Mouse (Mus musculus) heart, postnatal 10 days (tissue): ENCODE data around the gene Fer. TPM values are rescaled to one million over a fixed set of nuclear protein-coding genes. Genes with fewer than 3 reads are reported as not detected.

Experiments used
- DNase-seq, 2 experiments: peaks; one replicate each; pipeline ENCODE4 v3.0.0; 2021
- intact Hi-C: fragments of 180-260 bp; cut with DNase I; formaldehyde crosslinking; loops from one replicate; pipeline ENCODE4 v1.15.1; 2025
- total RNA-seq, 2 experiments: library from RNA; stranded (reverse); gene quantifications; 2 replicates each; pipeline ENCODE4 v1.2.3; 2021

Fer gene
- total RNA-seq, 2 experiments from 2014 or later, result 23.4 to 25.3 TPM

GRCm38 (mm10) chr17:63970939-63971338 lies 108.1 kb downstream of the Fer start:
- DNase-seq, result no peak
- intact Hi-C loops, result no loop called here

GRCm38 (mm10) chr17:63972181-63972580 lies 109.3 kb downstream of the Fer start:
- intact Hi-C loops, result no loop called here
- DNase-seq, result no peak

DNA sequence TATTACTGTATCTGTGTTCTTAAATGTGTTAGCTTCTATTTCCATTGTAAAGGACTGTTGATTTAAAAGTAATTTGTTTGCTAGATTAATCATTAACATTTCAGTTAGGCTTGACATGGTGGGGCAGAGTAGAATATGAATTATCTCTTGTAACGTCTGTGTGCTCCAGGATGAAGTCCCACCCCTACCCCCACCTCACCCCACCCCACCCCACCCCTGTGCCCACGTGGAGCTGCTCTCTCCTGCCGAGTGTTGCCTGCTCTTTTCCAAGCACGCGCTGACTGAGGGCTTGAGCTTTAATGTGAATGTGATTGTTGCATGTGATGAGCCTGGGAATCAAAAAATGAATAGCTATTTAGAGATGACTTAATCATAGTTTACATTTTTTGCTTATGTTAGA lies 110.9 kb downstream of the Fer start:
- no peak for DNase-seq
- intact Hi-C loops, result no loop called here

DNA sequence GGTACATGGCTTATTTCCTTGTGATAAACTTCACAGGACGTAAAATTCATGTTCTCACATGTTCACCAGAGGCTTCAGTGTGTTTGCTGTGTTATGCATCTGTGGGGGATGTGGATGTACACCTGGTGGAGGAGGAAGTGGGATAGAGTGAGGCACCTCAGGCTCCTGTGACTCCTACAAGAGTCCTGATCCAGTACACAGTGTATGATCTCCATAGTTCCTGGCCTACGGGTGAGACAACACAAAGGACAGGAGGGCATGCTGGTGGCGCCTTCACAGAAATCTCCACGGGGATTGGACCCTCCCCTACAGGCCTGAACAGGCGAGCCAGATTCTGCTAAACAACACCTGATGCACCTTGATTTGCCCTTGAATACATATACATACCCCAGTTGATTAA lies 111.4 kb downstream of the Fer start:
- intact Hi-C loops, result no loop called here
- DNase-seq, result no peak

- DNase-seq, result no peak
- intact Hi-C loops, result no loop called here
Measured at GRCm38 (mm10) chr17:63978794-63979571, 116.1 kb downstream of the Fer start.

DNA sequence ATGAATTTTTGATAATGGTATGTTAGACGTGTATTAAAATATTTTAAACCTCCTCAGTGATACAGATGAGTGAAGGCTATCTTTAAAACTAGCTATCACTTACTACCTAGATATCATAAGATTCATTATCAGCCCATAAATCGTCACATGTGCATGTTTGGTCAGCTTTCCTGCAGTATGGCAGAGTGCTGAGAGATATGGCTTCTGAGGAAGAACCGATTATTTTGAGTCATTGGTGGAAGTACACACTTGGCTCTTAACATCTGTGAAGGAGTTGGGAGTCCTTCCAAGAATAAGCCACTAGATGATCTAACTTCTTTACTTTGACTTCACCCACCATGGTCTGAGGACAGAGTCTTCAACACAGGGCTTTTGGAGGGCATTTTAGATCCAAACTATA lies 117.3 kb downstream of the Fer start:
- intact Hi-C loops, result no loop called here
- no peak for DNase-seq

DNA sequence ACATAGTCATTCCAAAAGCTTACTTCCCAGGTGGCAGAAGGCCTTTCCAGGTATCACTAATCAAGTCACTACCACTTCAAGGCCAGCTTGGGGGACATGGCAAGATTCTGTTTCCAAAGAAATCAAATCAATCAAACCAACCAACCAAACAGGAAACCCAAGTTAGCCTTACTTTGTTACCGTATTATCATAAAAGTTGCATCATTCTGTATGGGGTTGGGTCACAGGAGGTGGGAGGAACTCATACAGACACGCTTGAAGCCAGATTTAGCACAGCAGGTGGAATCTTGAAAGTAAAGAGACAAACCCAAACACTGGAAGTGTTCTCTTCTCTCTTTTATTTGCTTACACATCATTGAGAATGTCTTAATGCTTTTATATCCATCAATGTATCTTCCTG lies 125.8 kb downstream of the Fer start:
- intact Hi-C loops, result no loop called here

GRCm38 (mm10) chr17:63991160-63991559 lies 128.3 kb downstream of the Fer start:
- DNase-seq, result no peak
- intact Hi-C loops, result no loop called here

More for the DNA sequence above, 125.8 kb downstream of the Fer start:
- DNase-seq, result no peak

GRCm38 (mm10) chr17:63995921-63996320 lies 133.1 kb downstream of the Fer start:
- intact Hi-C loops, result no loop called here
- DNase-seq, result peak in 1 of 2 experiments; percentile 20

- no peak for DNase-seq
- intact Hi-C loops, result no loop called here
Measured at GRCm38 (mm10) chr17:63997643-63998042, 134.8 kb downstream of the Fer start.

- intact Hi-C loops, result no loop called here
- peak; percentile 29 to 31 for DNase-seq
Measured at GRCm38 (mm10) chr17:64003444-64003843, 140.6 kb downstream of the Fer start.

- no peak for DNase-seq
- intact Hi-C loops, result no loop called here
Measured at GRCm38 (mm10) chr17:64005575-64006249, 142.8 kb downstream of the Fer start.

GRCm38 (mm10) chr17:64016606-64017005 lies 153.7 kb downstream of the Fer start:
- no peak for DNase-seq
- intact Hi-C loops, result no loop called here

- intact Hi-C loops, result no loop called here
- no peak for DNase-seq
Measured at GRCm38 (mm10) chr17:64018240-64018639, 155.4 kb downstream of the Fer start.

DNA sequence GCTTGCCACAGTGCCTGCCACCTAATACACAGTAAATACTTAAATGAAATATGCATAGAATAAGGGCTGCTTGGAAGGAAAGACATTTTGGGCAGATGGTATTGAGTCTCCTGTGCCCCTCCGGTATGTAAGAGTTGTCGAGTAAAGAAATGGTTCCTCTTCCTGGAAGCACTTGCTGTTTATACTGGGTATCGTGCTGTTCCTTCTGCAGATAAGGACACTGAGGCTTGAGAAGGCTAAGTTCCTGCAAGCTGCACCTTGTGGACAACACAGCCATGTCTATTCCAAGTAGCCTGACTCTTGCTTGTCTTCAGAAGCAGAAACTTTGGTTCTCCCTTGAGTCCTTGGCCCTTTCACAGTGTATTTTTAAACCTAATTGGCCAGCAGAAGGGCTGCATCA lies 156.0 kb downstream of the Fer start:
- DNase-seq, result no peak
- intact Hi-C loops, result no loop called here

GRCm38 (mm10) chr17:64019646-64020045 lies 156.8 kb downstream of the Fer start:
- intact Hi-C loops, result no loop called here
- DNase-seq, result no peak

GRCm38 (mm10) chr17:64026485-64026884 lies 163.6 kb downstream of the Fer start:
- peak; percentile 4 to 12 for DNase-seq

DNA sequence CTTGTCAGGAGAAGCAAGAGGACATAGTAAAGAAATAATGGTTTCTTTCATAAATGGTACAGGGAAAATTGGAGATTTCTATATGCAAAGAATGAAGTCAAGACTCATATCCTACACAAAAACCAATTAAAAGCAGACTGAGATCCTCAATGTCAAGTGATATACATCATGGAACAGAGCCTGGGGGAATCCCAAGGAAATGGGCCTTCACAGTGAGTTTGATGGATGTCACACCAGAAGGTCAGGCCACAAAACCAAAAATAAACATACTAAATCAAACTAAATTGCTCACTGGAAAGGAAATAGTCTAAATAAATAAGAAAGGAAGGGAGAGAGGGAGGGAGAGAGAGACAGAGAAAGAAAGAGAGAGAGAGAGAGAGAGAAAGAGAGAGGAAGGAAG lies 178.9 kb downstream of the Fer start:
- intact Hi-C loops, result no loop called here
- DNase-seq, result no peak

More at GRCm38 (mm10) chr17:64026485-64026884, 163.6 kb downstream of the Fer start:
- intact Hi-C loops, result loop anchor here (2.0 kb wide), 1 partner anchor 348 kb away; no protein-coding TSS in a partner anchor

DNA sequence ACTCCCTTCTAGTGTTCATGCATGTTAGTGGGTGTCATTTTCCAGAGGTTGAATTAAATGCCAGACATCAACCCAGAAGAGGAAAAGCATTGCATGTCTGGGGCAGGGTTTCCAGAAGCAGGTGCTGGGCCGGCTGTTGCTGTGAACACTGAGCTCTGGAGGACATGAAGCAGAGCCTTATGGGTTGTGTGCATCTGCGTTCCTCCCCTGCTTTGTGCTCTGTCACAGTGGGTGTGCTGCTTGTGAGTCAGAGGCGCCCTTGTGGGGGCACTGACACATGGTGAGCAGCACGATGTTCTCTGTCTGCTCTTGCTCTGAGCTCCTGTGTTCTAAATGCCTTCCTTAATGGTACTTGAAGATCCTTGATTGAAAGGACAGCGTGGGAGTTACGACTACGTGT lies 182.5 kb downstream of the Fer start:
- no peak for DNase-seq
- intact Hi-C loops, result no loop called here

GRCm38 (mm10) chr17:64046557-64046956 lies 183.7 kb downstream of the Fer start:
- intact Hi-C loops, result no loop called here
- no peak for DNase-seq

DNA sequence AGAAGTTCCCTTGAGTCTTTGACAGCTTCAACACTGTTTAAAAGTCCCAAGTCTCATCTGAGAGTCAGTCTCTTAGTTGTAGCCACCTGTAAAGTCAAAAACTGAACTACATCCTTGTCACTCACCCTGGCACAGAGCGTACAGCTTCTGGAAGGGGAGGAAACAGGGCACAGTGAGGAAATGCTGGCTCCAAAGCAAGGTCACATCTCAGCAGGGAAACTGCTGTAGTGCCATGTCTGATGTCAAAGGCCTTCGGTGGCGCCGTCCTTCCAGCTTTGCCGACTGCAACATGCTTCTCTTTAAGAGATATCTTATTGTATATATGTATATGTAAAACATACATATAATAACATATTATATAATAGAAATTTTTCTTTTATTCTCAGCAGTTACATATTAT lies 188.0 kb downstream of the Fer start:
- DNase-seq, result no peak
- intact Hi-C loops, result no loop called here

DNA sequence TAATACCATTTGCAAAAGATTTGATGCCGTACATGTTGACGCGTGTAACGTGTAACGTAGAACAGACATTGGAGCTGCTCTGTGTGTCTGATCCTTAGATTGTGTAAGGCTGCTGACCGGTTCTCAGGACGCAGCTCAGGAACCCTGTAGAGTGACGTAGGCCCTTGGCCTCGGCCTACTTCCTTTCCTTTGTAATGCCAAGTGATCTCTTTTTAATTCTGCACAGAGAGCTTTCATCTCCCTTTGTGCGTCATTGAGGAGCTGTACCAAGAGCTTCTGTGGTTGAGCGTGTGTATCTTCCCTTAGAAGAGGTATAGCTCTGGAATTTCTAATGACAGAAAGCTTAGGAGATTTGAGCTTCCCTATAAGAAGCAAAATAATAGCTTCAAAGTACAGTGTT lies 190.8 kb downstream of the Fer start:
- intact Hi-C loops, result no loop called here
- no peak for DNase-seq
